Mouse (Mus musculus) stomach, postnatal 0 days (tissue): ENCODE data around the gene Sae1. TPM values are rescaled to one million over a fixed set of nuclear protein-coding genes. Genes with fewer than 3 reads are reported as not detected.

Source experiments
- ATAC-seq: fragments of 200-750 bp; cut with Nextera tagmentation; 2 replicates; pipeline ENCODE4 v1.8.0; 2017; ENCODE audit not compliant: low FRiP score, low TSS enrichment
- DNase-seq: peaks from one replicate; pipeline ENCODE4 v3.0.0-alpha.2; 2016; ENCODE audit warnings: low spot score
- H3K27ac ChIP-seq: fragments of 300-500 bp; sonication (generic); replicated peaks from 2 replicates; pipeline ENCODE4 v1.5.1; 2014; ENCODE audit warnings: mild to moderate bottlenecking, control low read depth
- H3K27me3 ChIP-seq: fragments of 300-500 bp; sonication (generic); 2 replicates; pipeline ENCODE4 v1.6.1; 2014; ENCODE audit warnings: low read length; ENCODE audit not compliant: control insufficient read depth, insufficient read depth
- H3K36me3 ChIP-seq: fragments of 300-500 bp; sonication (generic); 2 replicates; pipeline ENCODE4 v1.6.1; 2014; ENCODE audit warnings: low read length, mixed read lengths; ENCODE audit not compliant: control insufficient read depth, insufficient read depth
- H3K4me1 ChIP-seq: fragments of 300-500 bp; sonication (generic); replicated peaks from 2 replicates; pipeline ENCODE4 v1.6.1; 2014; ENCODE audit warnings: antibody characterized with exemption; ENCODE audit not compliant: control insufficient read depth, insufficient read depth
- H3K4me2 ChIP-seq: fragments of 300-500 bp; sonication (generic); replicated peaks from 2 replicates; pipeline ENCODE4 v1.6.1; 2014; ENCODE audit warnings: low read depth, mild to moderate bottlenecking, control low read depth, moderate library complexity
- H3K4me3 ChIP-seq: fragments of 300-500 bp; sonication (generic); 2 replicates; pipeline ENCODE4 v1.5.1; 2014; ENCODE audit warnings: low read depth, low read length, control low read depth
- H3K9ac ChIP-seq: fragments of 300-500 bp; sonication (generic); 2 replicates; pipeline ENCODE4 v1.6.1; 2014; ENCODE audit warnings: mild to moderate bottlenecking, low read length, control low read depth, mixed read lengths
- H3K9me3 ChIP-seq: fragments of 300-500 bp; sonication (generic); 2 replicates; pipeline ENCODE4 v1.6.1; 2016; ENCODE audit warnings: low read length; ENCODE audit not compliant: control insufficient read depth
- CTCF ChIP-seq: IDR thresholded peaks from 2 replicates; pipeline ENCODE4 v1.5.1; 2016; ENCODE audit warnings: antibody characterized with exemption, low read depth, mild to moderate bottlenecking, moderate library complexity
- EP300 ChIP-seq: optimal IDR thresholded peaks from 2 replicates; pipeline ENCODE3; 2016; ENCODE audit warnings: antibody characterized with exemption
- WGBS: fragments of 180-500 bp; shearing (Covaris S2); extraction: QIAGEN DNeasy Blood & Tissue Kit; methylation state at CpG from one replicate; pipeline ENCODE4 v1.1.7; 2014; 5-methylcytosine and 5-hydroxymethylcytosine counted together
- polyA plus RNA-seq: library from polyadenylated mRNA; unstranded; fragments of >200 nt; fragmentation: Nextera tagmentation; extraction: Ambion mirVana; gene quantifications from 2 replicates; pipeline ENCODE4 v1.2.1, GENCODE M21; 2015

Sae1 gene
- polyA plus RNA-seq, 1 experiment from 2014 or later, result 123 TPM

GRCm38 (mm10) chr7:16412930-16413329 is 25.3 kb upstream of the Sae1 start:
- Histone ChIP-seq H3K27me3 (no peaks in the 10 kb centered on the region), H3K36me3 (peaks cover 6% of the 10 kb centered on the region; the same call in 1 of the 2 replicates), H3K9ac (no peak overlapping the region), H3K4me3 (no peak overlapping the region), H3K27ac (no peak overlapping the region), H3K4me2 (no peak overlapping the region), H3K4me1 (no peaks in the 10 kb centered on the region), H3K9me3 (no peaks in the 10 kb centered on the region)
- TF ChIP-seq EP300 (no peak), CTCF (no peak)
- ATAC-seq (no peak), DNase-seq (no peak)
- 54% methylated on average over 2 of the region's 2 CpGs for WGBS

- ATAC-seq, result no peak
- H3K27ac ChIP-seq, result no peak overlapping the region
These were observed 24.8 kb upstream of the Sae1 start for GRCm38 (mm10) chr7:16412220-16412896.

GRCm38 (mm10) chr7:16411100-16411499 is 23.5 kb upstream of the Sae1 start:
- ATAC-seq, result no peak
- H3K27me3 ChIP-seq, result no peaks in the 10 kb centered on the region
- 85% methylated on average over 5 of the region's 5 CpGs for WGBS
- H3K36me3 ChIP-seq, result no peaks in the 10 kb centered on the region
- H3K9ac ChIP-seq, result no peak overlapping the region
- H3K27ac ChIP-seq, result no peak overlapping the region
- DNase-seq, result no peak
- TF ChIP-seq CTCF (no peak), EP300 (no peak)
- no peak overlapping the region for H3K4me3 ChIP-seq
- H3K4me1 ChIP-seq, result no peaks in the 10 kb centered on the region
- no peaks in the 10 kb centered on the region for H3K9me3 ChIP-seq
- no peak overlapping the region for H3K4me2 ChIP-seq

More at GRCm38 (mm10) chr7:16412220-16412896, 24.8 kb upstream of the Sae1 start:
- WGBS, result 81% methylated on average over 8 of the region's 8 CpGs
- Histone ChIP-seq H3K36me3 (peaks cover 6% of the 10 kb centered on the region; the same call in 1 of the 2 replicates), H3K9me3 (no peaks in the 10 kb centered on the region), H3K4me1 (no peaks in the 10 kb centered on the region), H3K4me2 (no peak overlapping the region), H3K4me3 (no peak overlapping the region), H3K27me3 (no peaks in the 10 kb centered on the region), H3K9ac (no peak overlapping the region)
- DNase-seq, result no peak
- TF ChIP-seq CTCF (no peak), EP300 (no peak)

- Histone ChIP-seq H3K27me3 (no peaks in the 10 kb centered on the region), H3K4me3 (no peak overlapping the region), H3K4me1 (peaks cover 6% of the 10 kb centered on the region), H3K9ac (no peak overlapping the region), H3K36me3 (no peaks in the 10 kb centered on the region), H3K9me3 (no peaks in the 10 kb centered on the region), H3K4me2 (no peak overlapping the region), H3K27ac (0 out of 2 replicates have a peak overlapping the region, but pooled peaks have one; percentile 24)
- TF ChIP-seq EP300 (no peak), CTCF (no peak)
- 89% methylated on average over 3 of the region's 3 CpGs for WGBS
- ATAC-seq, result no peak
- no peak for DNase-seq
These were observed 19.4 kb upstream of the Sae1 start for GRCm38 (mm10) chr7:16406978-16407377.

GRCm38 (mm10) chr7:16405516-16406351 is 18.1 kb upstream of the Sae1 start:
- Histone ChIP-seq H3K4me1 (peaks cover 6% of the 10 kb centered on the region), H3K36me3 (no peaks in the 10 kb centered on the region), H3K4me3 (0 out of 2 replicates have a peak overlapping the region, but pooled peaks have one; percentile 0), H3K9me3 (no peaks in the 10 kb centered on the region), H3K9ac (peak overlapping the region; percentile 24), H3K4me2 (peak overlapping the region; percentile 35), H3K27ac (peak overlapping the region; percentile 96), H3K27me3 (no peaks in the 10 kb centered on the region)
- WGBS, result 9% methylated on average over 11 of the region's 11 CpGs
- TF ChIP-seq CTCF (no peak), EP300 (no peak)
- ATAC-seq, result peak; percentile 93
- DNase-seq, result peak; percentile 85
